Mouse (Mus musculus) adrenal gland, postnatal 25 days (tissue): ENCODE measurements around the gene Golga4. TPM values are rescaled to one million over a fixed set of nuclear protein-coding genes. Genes with fewer than 3 reads are reported as not detected.

Experiments
- DNase-seq: peaks from one replicate; pipeline ENCODE4 v3.0.0; 2021; ENCODE audit warnings: mixed read lengths
- total RNA-seq: library from RNA; stranded (reverse); gene quantifications from 2 replicates; pipeline ENCODE4 v1.2.3, GENCODE M21; 2021

Gene Golga4
- total RNA-seq, 1 experiment from 2014 or later, result 119 TPM

DNA sequence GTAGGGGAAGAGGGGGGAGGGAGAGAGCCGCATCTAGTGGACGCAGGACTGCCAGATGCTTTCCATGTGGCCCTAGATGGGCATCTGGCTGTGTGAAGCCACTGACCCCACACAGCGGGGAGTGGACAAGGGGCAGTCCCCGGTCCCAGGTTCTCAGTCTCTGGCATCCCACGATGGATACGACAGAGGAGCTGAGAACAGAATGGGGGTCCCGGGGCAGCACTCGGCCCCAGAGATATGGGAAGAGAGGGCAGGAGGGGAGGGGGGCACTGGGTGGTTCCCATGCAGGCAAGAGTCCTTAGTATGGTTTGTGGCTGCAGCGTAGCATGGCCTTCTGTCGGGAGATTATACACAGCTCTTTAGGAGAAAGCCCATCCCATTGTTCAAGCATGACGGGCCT, 17.7 kb downstream of the Golga4 start:
- no peak for DNase-seq

DNA sequence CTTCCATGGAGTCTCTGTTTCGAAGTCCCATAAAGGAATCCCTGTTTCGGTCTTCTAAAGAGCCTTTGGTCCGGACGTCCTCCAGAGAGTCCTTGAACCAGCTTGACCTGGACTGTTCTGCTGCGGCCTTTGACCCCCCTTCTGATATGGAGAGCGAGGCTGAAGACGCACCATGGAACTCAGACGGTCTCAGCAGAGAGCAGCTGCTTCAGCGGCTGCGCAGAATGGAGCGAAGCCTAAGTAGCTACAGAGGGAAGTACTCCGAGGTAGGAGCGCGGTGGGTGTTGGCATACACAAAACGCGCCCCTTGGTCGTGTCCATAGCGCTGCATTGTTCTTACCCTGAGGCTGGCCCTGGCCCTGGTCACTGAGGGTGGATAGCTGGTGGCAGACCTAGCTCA, 21.0 kb downstream of the Golga4 start:
- DNase-seq, result no peak

GRCm38 (mm10) chr9:118529783-118530182, 23.7 kb downstream of the Golga4 start:
- no peak for DNase-seq

DNA sequence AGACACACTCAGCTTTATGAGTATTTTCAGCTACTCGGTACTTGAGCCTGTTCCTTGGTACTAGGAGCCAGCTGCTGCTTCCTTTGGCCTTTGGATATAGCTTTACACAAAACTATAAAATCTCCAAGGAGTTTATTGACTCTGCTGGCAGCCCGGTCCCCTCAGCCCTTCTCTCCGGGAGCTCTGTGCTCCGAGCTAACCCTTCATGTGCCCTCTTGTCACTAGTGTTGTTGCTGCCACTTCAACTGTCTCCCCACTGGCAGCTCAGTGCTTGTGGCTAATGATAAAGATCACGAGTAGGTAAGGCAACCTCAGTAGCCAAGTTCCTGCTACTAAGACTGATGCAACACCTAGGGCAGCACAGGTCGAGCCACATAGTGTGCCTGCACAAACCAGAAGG, 24.6 kb downstream of the Golga4 start:
- no peak for DNase-seq

- no peak for DNase-seq
These were observed 26.6 kb downstream of the Golga4 start for GRCm38 (mm10) chr9:118532516-118533205.

- no peak for DNase-seq
These were observed 30.9 kb downstream of the Golga4 start for GRCm38 (mm10) chr9:118536946-118537345.

DNA sequence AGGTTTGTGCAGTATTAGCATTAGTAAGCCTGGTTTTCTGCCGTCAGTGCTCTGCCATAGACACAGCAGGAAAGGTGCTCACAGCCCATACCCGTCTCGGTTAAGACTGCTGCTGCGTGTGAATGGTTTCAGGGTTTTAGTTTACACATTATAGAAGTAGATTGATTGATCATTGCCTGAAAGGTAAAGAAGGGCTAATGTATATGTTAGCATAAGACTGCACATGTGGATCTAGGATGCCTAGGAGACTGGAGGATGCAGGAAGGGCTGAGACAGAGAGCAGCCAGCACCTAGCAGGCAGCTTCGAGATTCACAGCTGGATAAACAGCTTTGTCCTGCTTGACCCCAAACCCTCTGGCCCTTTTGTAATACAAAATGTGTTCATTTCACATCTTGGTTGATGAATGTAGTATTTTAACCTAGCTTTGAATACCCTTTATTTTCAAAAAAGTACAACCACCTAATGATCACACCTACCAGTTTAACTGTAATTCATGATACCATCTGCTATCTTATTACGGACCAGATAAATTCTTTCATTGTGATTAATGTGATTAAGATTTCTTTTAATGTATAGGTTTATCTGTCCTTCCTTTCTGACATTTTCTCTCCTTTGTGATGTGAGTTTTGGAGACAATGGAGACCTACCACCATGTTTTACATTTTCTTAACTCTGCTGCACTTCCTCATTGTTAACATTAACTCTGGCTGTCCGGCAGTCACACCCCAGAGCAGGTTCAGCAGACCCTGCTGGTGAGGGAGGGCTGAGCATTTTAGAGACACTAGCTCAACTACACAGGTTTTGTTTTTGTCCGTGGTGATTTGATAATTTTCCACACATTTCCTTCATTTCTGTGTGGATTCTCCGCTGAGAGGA, 31.6 kb downstream of the Golga4 start:
- DNase-seq, result no peak

GRCm38 (mm10) chr9:118541851-118542250, 35.8 kb downstream of the Golga4 start:
- DNase-seq, result no peak

- no peak for DNase-seq
These were observed 39.1 kb downstream of the Golga4 start for GRCm38 (mm10) chr9:118545146-118545545.

- no peak for DNase-seq
These were observed 42.6 kb downstream of the Golga4 start for GRCm38 (mm10) chr9:118548651-118549050.

GRCm38 (mm10) chr9:118556951-118557780, 51.1 kb downstream of the Golga4 start:
- no peak for DNase-seq

- DNase-seq, result no peak
These were observed 57.3 kb downstream of the Golga4 start for GRCm38 (mm10) chr9:118563356-118563755.

- DNase-seq, result no peak
These were observed 57.8 kb downstream of the Golga4 start for GRCm38 (mm10) chr9:118563866-118564265.

DNA sequence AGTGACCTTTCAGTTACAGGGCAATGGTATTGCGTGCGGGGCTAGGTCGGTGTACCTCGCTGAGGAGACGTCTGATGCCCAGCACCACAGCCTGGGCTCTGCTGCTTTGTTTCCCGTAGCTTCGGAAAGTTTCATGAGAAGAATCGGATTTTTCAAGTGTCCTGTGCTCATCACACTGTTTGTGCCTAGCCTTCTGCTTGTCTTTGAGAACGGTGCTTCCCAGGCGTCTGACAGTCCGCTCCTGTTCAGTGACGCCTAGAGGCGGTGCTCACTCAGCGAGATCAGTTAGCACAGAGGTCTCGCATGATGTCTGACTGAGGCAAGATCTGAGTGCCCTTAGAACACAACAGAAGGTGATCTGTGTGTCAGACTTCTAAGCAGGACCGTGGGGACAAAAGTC, 58.6 kb downstream of the Golga4 start:
- DNase-seq, result no peak

GRCm38 (mm10) chr9:118569328-118569727, 63.3 kb downstream of the Golga4 start:
- no peak for DNase-seq

DNA sequence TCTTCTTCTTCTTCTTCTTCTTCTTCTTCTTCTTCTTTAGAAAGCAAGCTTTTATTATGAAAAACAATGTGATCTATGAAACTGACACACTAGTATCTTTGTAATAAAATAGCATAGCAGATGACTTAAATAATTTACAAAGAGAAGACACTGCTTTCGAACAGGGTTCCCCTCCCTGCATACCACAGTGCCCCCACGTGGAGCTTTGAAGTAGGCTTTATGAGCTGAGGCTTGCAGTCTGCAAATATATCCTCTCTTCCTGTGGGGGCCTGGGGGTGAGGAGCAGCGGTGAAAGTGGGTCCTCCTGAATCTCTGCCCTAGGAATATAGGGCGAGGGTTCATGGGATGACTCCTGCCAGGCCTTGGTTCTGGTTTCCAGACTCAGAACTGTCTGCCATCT, 64.8 kb downstream of the Golga4 start:
- no peak for DNase-seq

- DNase-seq, result no peak
These were observed 65.6 kb downstream of the Golga4 start for GRCm38 (mm10) chr9:118571701-118572100.

DNA sequence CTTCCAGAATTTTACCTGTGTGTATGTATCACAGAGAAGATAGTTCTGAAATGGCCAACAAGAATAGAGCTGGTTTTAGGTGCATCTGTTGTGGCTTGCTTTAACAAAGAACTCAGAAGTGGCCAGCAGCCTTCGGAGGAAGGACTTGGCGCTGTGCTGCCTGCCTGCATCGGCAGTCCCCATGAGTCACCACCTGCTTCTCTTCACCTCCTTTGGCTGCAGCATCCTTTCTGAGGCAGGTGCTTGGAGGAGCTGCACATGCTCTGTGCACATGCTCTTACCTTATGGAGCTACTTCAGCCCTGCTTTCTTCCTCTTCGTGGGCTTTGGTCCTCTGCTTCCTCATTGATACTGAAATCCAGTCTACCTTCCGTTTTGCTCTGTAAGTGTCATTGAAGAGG, 68.8 kb downstream of the Golga4 start:
- DNase-seq, result no peak

DNA sequence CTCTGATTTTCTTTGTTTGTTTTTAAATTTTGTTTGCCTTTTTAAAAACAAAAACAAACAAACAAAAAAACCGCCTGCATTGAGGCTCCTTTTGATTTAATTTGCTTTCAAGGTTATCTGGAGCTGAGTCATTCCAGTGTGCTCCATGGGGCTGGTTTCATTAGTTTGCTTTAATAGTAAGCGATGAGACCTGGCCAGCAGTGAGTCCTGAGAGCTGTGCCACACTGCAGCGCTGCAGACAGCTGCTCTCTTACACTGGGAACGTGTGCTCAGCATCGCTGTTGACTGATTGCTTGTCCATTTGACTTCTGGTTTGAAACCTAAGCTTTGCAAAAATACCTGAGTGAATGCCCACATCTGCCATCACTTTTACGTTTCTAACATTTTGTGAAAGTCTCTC, 74.3 kb downstream of the Golga4 start:
- peak; percentile 28 for DNase-seq

DNA sequence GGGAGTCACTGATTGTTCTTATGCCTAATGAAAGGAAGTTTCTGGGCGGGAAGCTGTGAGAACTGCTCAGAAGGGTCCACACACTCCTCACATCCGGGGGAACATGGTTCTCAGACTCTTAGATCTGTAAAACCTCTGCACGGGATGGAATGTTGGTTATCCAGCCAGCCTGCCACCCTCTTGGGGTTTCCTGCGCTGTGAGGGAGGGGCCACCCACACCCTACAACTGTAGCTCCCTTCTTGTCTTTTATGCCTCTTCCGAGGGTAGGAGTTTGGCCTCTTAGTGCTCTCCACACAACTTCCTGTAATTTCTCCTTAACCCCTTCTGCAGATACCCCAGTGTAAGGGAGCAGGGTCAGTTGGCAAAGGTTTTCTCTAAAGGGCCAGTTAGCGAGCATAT, 76.7 kb downstream of the Golga4 start:
- DNase-seq, result no peak

- DNase-seq, result no peak
These were observed 78.8 kb downstream of the Golga4 start for GRCm38 (mm10) chr9:118584838-118585237.

DNA sequence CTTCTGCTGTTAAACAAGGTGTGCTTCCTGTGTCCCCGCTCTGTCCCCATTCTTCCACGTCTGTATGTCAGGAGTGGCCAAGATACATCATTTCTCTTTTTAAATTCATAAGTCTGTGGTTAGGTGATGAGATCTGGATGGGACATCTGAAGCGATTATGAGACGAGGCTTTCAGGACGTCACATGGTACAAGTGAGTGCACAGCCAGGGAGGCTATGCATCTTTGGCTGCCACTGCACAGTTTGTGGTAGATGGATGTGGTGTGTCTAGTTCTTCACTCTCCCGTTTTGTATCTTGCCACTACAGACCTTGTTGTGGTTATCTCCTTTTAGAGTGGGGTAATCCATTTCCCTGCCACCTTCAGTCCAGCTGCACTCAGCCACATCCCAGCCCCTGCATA, 79.9 kb downstream of the Golga4 start:
- DNase-seq, result no peak

DNA sequence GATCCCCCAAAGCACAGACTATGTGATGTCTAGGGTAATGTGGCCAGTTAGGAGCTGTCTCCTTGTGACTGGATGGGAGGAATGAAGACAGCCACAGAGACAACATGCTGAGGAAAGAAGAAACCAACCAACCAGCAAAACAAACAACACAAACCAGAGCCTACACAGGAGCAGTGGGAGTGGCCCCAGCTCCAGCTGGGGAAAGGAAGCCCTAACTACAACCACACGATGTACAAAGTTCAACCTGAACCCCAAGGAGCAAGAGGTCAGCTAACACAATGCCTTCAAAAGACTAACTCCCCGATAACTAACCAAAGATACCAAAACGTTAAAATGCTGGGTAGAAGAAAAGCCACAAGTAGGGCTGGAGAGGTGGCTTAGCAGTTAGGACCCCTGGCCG, 81.0 kb downstream of the Golga4 start:
- no peak for DNase-seq
